Mouse (Mus musculus) adipocyte (in vitro differentiated cells): ENCODE data around the gene 1700001C19Rik.

ENCODE experiments used
- DNase-seq: peaks from one replicate; pipeline ENCODE4 v3.0.0-alpha.2; 2016; ENCODE audit warnings: low spot score

The 1700001C19Rik gene

GRCm38 (mm10) chr17:47436907-47437547 lies at the start of gene 1700001C19Rik:
TSS of gene 1700001C19Rik (minus strand) at chr17:47437376.
- no peak for DNase-seq

- no peak for DNase-seq
Measured at GRCm38 (mm10) chr17:47485791-47486190, 48.6 kb upstream of the 1700001C19Rik start.

GRCm38 (mm10) chr17:47484993-47485392 lies 47.8 kb upstream of the 1700001C19Rik start:
- DNase-seq = no peak

- DNase-seq = no peak
Measured at GRCm38 (mm10) chr17:47484241-47484921, 47.2 kb upstream of the 1700001C19Rik start.

- DNase-seq = peak; percentile 57
Measured at GRCm38 (mm10) chr17:47482401-47482800, 45.2 kb upstream of the 1700001C19Rik start.

- no peak for DNase-seq
Measured at GRCm38 (mm10) chr17:47479887-47480286, 42.7 kb upstream of the 1700001C19Rik start.

- no peak for DNase-seq
Measured at GRCm38 (mm10) chr17:47475714-47476113, 38.5 kb upstream of the 1700001C19Rik start.

- DNase-seq = no peak
Measured at GRCm38 (mm10) chr17:47475181-47475580, 38.0 kb upstream of the 1700001C19Rik start.

GRCm38 (mm10) chr17:47474250-47474649 lies 37.1 kb upstream of the 1700001C19Rik start:
- DNase-seq = no peak

GRCm38 (mm10) chr17:47473434-47473974 lies 36.3 kb upstream of the 1700001C19Rik start:
- peak; percentile 44 for DNase-seq

- DNase-seq = no peak
Measured at GRCm38 (mm10) chr17:47472435-47473350, 35.5 kb upstream of the 1700001C19Rik start.

GRCm38 (mm10) chr17:47470686-47471085 lies 33.5 kb upstream of the 1700001C19Rik start:
- DNase-seq = no peak

GRCm38 (mm10) chr17:47470121-47470520 lies 32.9 kb upstream of the 1700001C19Rik start:
- DNase-seq = no peak

GRCm38 (mm10) chr17:47469642-47470041 lies 32.5 kb upstream of the 1700001C19Rik start:
- DNase-seq = no peak

- no peak for DNase-seq
Measured at GRCm38 (mm10) chr17:47468466-47468865, 31.3 kb upstream of the 1700001C19Rik start.

GRCm38 (mm10) chr17:47468063-47468462 lies 30.9 kb upstream of the 1700001C19Rik start:
- no peak for DNase-seq

GRCm38 (mm10) chr17:47467659-47468058 lies 30.5 kb upstream of the 1700001C19Rik start:
- no peak for DNase-seq

- no peak for DNase-seq
Measured at GRCm38 (mm10) chr17:47466284-47466683, 29.1 kb upstream of the 1700001C19Rik start.

GRCm38 (mm10) chr17:47465016-47465415 lies 27.8 kb upstream of the 1700001C19Rik start:
- no peak for DNase-seq

- DNase-seq = no peak
Measured at GRCm38 (mm10) chr17:47464248-47464965, 27.2 kb upstream of the 1700001C19Rik start.

GRCm38 (mm10) chr17:47462728-47463388 lies 25.7 kb upstream of the 1700001C19Rik start:
- DNase-seq = no peak
